Mouse (Mus musculus) B cell, adult 62 days (primary cell): ENCODE measurements around the gene Blm. TPM values are rescaled to one million over a fixed set of nuclear protein-coding genes. Genes with fewer than 3 reads are reported as not detected.

ENCODE experiments used
- total RNA-seq: library from RNA; stranded (reverse); gene quantifications from 4 replicates; pipeline ENCODE4 v1.2.4, GENCODE M21; 2023

Gene Blm
- 14.4 to 18.7 TPM (median 17.4 TPM) in 4 replicates for total RNA-seq

GRCm38 (mm10) chr7:80535009-80535744 is at the start of gene Blm:
TSS of gene Blm (minus strand) at chr7:80535119.

GRCm38 (mm10) chr7:80405188-80405695 is 129.7 kb downstream of the Blm start, which contains the start of gene Furin:
TSS of gene Furin (minus strand) at chr7:80405436.

Other genes starting within 250 kb of the Blm start
- 4.2 to 7.5 TPM (median 5.5 TPM) in 4 replicates for gene Prc1, start 240.7 kb downstream of the Blm start, total RNA-seq
- gene Rccd1, start 210.7 kb downstream of the Blm start, total RNA-seq = 23.3 to 31.6 TPM (median 27.0 TPM) in 4 replicates
- gene Unc45a, start 194.1 kb downstream of the Blm start, total RNA-seq = 86.9 to 102 TPM (median 94.9 TPM) in 4 replicates
- 13.2 to 21.3 TPM (median 14.8 TPM) in 4 replicates for gene Hddc3, start 192.0 kb downstream of the Blm start, total RNA-seq
- gene Man2a2, start 163.7 kb downstream of the Blm start, total RNA-seq = 92.3 to 112 TPM (median 102 TPM) in 4 replicates
- 30.4 to 45.6 TPM (median 39.6 TPM) in 4 replicates for gene Fes, start 147.2 kb downstream of the Blm start, total RNA-seq
- gene Furin, start 129.7 kb downstream of the Blm start, total RNA-seq = 56.9 to 70.6 TPM (median 59.0 TPM) in 4 replicates
- gene Crtc3, start 153.8 kb upstream of the Blm start, total RNA-seq = 36.2 to 44.9 TPM (median 39.0 TPM) in 4 replicates